Mouse (Mus musculus): Measurements from ENCODE around the gene Mrln.

Mrln gene

GRCm38 (mm10) chr10:70255601-70256210 lies 51.2 kb downstream of the Mrln start:
- no peak for DNase-seq

- DNase-seq: no peak
Measured at GRCm38 (mm10) chr10:70257029-70257428, 52.6 kb downstream of the Mrln start.

GRCm38 (mm10) chr10:70260904-70261303 lies 56.4 kb downstream of the Mrln start:
- DNase-seq: no peak

- DNase-seq: no peak
Measured at GRCm38 (mm10) chr10:70262051-70262450, 57.6 kb downstream of the Mrln start.

- DNase-seq: no peak
Measured at GRCm38 (mm10) chr10:70263681-70264189, 59.3 kb downstream of the Mrln start.

- DNase-seq: no peak
Measured at GRCm38 (mm10) chr10:70264337-70265036, 60.0 kb downstream of the Mrln start.

GRCm38 (mm10) chr10:70266501-70266900 lies 62.0 kb downstream of the Mrln start:
- DNase-seq: no peak

GRCm38 (mm10) chr10:70268581-70269446 lies 64.3 kb downstream of the Mrln start:
- DNase-seq: no peak
